Mouse (Mus musculus) forebrain, embryonic 11.5 days (tissue): ENCODE results near the gene Plxnb2. TPM values are rescaled to one million over a fixed set of nuclear protein-coding genes. Genes with fewer than 3 reads are reported as not detected.

ENCODE experiments used
- ATAC-seq: fragments of 200-750 bp; cut with Nextera tagmentation; replicated peaks from 2 replicates; pipeline ENCODE4 v1.8.0; 2017; ENCODE audit warnings: moderate TSS enrichment; ENCODE audit not compliant: low FRiP score
- DNase-seq: peaks from one replicate; pipeline ENCODE4 v3.0.0-alpha.2; 2017; ENCODE audit warnings: low spot score
- H3K27ac ChIP-seq: fragments of 300-500 bp; sonication (generic); 2 replicates; pipeline ENCODE4 v1.5.1; 2014; ENCODE audit warnings: low read depth, low read length
- H3K27me3 ChIP-seq: fragments of 300-500 bp; sonication (generic); 2 replicates; pipeline ENCODE4 v1.6.1; 2014; ENCODE audit warnings: mild to moderate bottlenecking, low read length, mixed read lengths; ENCODE audit not compliant: control insufficient read depth, insufficient read depth
- H3K36me3 ChIP-seq: fragments of 300-500 bp; sonication (generic); 2 replicates; pipeline ENCODE4 v1.6.1; 2014; ENCODE audit warnings: mild to moderate bottlenecking, low read length, moderate library complexity, mixed read lengths; ENCODE audit not compliant: control insufficient read depth, insufficient read depth
- H3K4me1 ChIP-seq: fragments of 300-500 bp; sonication (generic); replicated peaks from 2 replicates; pipeline ENCODE4 v1.6.1; 2014; ENCODE audit warnings: low read length, mixed read lengths; ENCODE audit not compliant: control insufficient read depth, insufficient read depth
- H3K4me2 ChIP-seq: fragments of 300-500 bp; sonication (generic); 2 replicates; pipeline ENCODE4 v1.6.1; 2014; ENCODE audit warnings: low read depth, mild to moderate bottlenecking, low read length, moderate library complexity, mixed read lengths; ENCODE audit not compliant: severe bottlenecking
- H3K4me3 ChIP-seq: fragments of 300-500 bp; sonication (generic); 2 replicates; pipeline ENCODE4 v1.5.1; 2014; ENCODE audit warnings: low read depth, low read length
- H3K9ac ChIP-seq: fragments of 300-500 bp; sonication (generic); 2 replicates; pipeline ENCODE4 v1.6.1; 2014; ENCODE audit warnings: low read length
- H3K9me3 ChIP-seq: fragments of 300-500 bp; sonication (generic); 2 replicates; pipeline ENCODE4 v1.6.1; 2016; ENCODE audit warnings: low read length, mixed read lengths; ENCODE audit not compliant: control insufficient read depth
- WGBS: fragments of 180-500 bp; shearing (Covaris S2); extraction: QIAGEN DNeasy Blood & Tissue Kit; methylation state at CpG from one replicate; pipeline ENCODE4 v1.1.7; 2014; 5-methylcytosine and 5-hydroxymethylcytosine counted together
- microRNA-seq: library from miRNA; unstranded; fragments of <30 nt; microRNA quantifications from one replicate; pipeline ENCODE4, GENCODE M21; 2016; ENCODE audit not compliant: insufficient number of aligned reads
- polyA plus RNA-seq: library from polyadenylated mRNA; unstranded; fragments of >200 nt; fragmentation: Nextera tagmentation; extraction: Ambion mirVana; gene quantifications from 2 replicates; pipeline ENCODE4 v1.2.1, GENCODE M21; 2014

The Plxnb2 gene
- polyA plus RNA-seq, 1 experiment from 2014 or later, result 176 TPM

GRCm38 (mm10) chr15:89122649-89123366 is 57.8 kb downstream of the Plxnb2 start, which contains the start of gene Tubgcp6:
Gene Tubgcp6 (minus strand): TSS chr15:89123112.
- under 1% methylated on average over 47 of the region's 47 CpGs for WGBS
- peak; percentile 83 for ATAC-seq
- peak within 1 kb of the TSS; percentile 80 for H3K9ac ChIP-seq
- H3K36me3 ChIP-seq, result no peaks in the 10 kb centered on the region
- no peaks in the 10 kb centered on the region for H3K27me3 ChIP-seq
- H3K4me3 ChIP-seq, result peak within 1 kb of the TSS; percentile 96
- no peaks in the 10 kb centered on the region for H3K9me3 ChIP-seq
- peak within 1 kb of the TSS; percentile 93 for H3K4me2 ChIP-seq
- peaks cover 21% of the 10 kb centered on the region for H3K4me1 ChIP-seq
- H3K27ac ChIP-seq, result peak within 1 kb of the TSS; percentile 26; the same call in 1 of the 2 replicates
- DNase-seq, result peak; percentile 97

GRCm38 (mm10) chr15:89118007-89118406 is 62.6 kb downstream of the Plxnb2 start:
- Histone ChIP-seq H3K9me3 (no peaks in the 10 kb centered on the region), H3K27me3 (no peaks in the 10 kb centered on the region), H3K36me3 (peaks cover 8% of the 10 kb centered on the region), H3K4me2 (no peak overlapping the region), H3K4me3 (no peak overlapping the region), H3K9ac (no peak overlapping the region), H3K4me1 (peaks cover 12% of the 10 kb centered on the region), H3K27ac (no peak overlapping the region)
- ATAC-seq, result no peak
- DNase-seq, result no peak

- no peaks in the 10 kb centered on the region for H3K27me3 ChIP-seq
- 85% methylated on average over 9 of the region's 9 CpGs for WGBS
- H3K9ac ChIP-seq, result no peak overlapping the region
- no peak overlapping the region for H3K4me3 ChIP-seq
- no peak overlapping the region for H3K4me2 ChIP-seq
- H3K36me3 ChIP-seq, result peaks cover 3% of the 10 kb centered on the region; the same call in 1 of the 2 replicates
- no peaks in the 10 kb centered on the region for H3K9me3 ChIP-seq
- H3K27ac ChIP-seq, result no peak overlapping the region
- ATAC-seq (no peak), DNase-seq (no peak)
- H3K4me1 ChIP-seq, result no peaks in the 10 kb centered on the region
These were observed 70.4 kb downstream of the Plxnb2 start for GRCm38 (mm10) chr15:89110147-89110546.

- ATAC-seq, result no peak
- no peak overlapping the region for H3K4me2 ChIP-seq
- peaks cover 12% of the 10 kb centered on the region; the same call in 1 of the 2 replicates for H3K36me3 ChIP-seq
- H3K4me3 ChIP-seq, result no peak overlapping the region
- 93% methylated on average over 1 of the region's 1 CpGs for WGBS
- H3K27me3 ChIP-seq, result no peaks in the 10 kb centered on the region
- no peaks in the 10 kb centered on the region for H3K9me3 ChIP-seq
- no peak overlapping the region for H3K27ac ChIP-seq
- no peak for DNase-seq
- no peaks in the 10 kb centered on the region for H3K4me1 ChIP-seq
- H3K9ac ChIP-seq, result no peak overlapping the region
These were observed 73.6 kb downstream of the Plxnb2 start for GRCm38 (mm10) chr15:89106976-89107375.

- Histone ChIP-seq H3K4me1 (no peaks in the 10 kb centered on the region), H3K36me3 (peaks cover 12% of the 10 kb centered on the region; the same call in 1 of the 2 replicates), H3K27ac (no peak overlapping the region), H3K27me3 (no peaks in the 10 kb centered on the region), H3K9ac (no peak overlapping the region), H3K4me3 (no peak overlapping the region), H3K9me3 (no peaks in the 10 kb centered on the region), H3K4me2 (no peak overlapping the region)
- 91% methylated on average over 13 of the region's 13 CpGs for WGBS
- ATAC-seq, result no peak
- no peak for DNase-seq
These were observed 74.5 kb downstream of the Plxnb2 start for GRCm38 (mm10) chr15:89106073-89106472.

Small RNA genes within 50 kb of the gene (microRNA-seq; reads per million reads assigned to microRNA genes)
- 6.7 reads per million for gene Mir6958
- gene Mir7118, result not detected

Other genes with a start within 250 kb of the Plxnb2 start
- 0.08 TPM in 1 of 2 replicates, not detected in the other for gene Ttll8, start 226.4 kb downstream of the Plxnb2 start, polyA plus RNA-seq
- 12.5 TPM in 2 replicates for gene Mlc1, start 201.8 kb downstream of the Plxnb2 start, polyA plus RNA-seq
- gene Mov10l1, start 197.9 kb downstream of the Plxnb2 start, polyA plus RNA-seq, result not detected in 2 replicates
- 0.71 and 0.83 TPM in 2 replicates for gene Panx2, start 121.1 kb downstream of the Plxnb2 start, polyA plus RNA-seq
- gene Trabd, start 105.7 kb downstream of the Plxnb2 start, polyA plus RNA-seq, result 55.8 and 61.0 TPM in 2 replicates
- 22.6 and 25.1 TPM in 2 replicates for gene Selenoo, start 91.7 kb downstream of the Plxnb2 start, polyA plus RNA-seq
- gene Tubgcp6, start 57.7 kb downstream of the Plxnb2 start, polyA plus RNA-seq, result 24.2 and 26.0 TPM in 2 replicates
- 14.2 and 16.2 TPM in 2 replicates for gene Hdac10, start 52.1 kb downstream of the Plxnb2 start, polyA plus RNA-seq
- gene Mapk12, start 40.1 kb downstream of the Plxnb2 start, polyA plus RNA-seq, result 26.9 and 29.8 TPM in 2 replicates
- gene Mapk11, start 31.2 kb downstream of the Plxnb2 start, polyA plus RNA-seq, result 43.2 and 47.6 TPM in 2 replicates
- gene Dennd6b, start 15.7 kb upstream of the Plxnb2 start, polyA plus RNA-seq, result 26.7 and 27.5 TPM in 2 replicates
- gene Ppp6r2, start 30.8 kb upstream of the Plxnb2 start, polyA plus RNA-seq, result 45.1 and 49.2 TPM in 2 replicates
- 76.5 and 87.8 TPM in 2 replicates for gene Sbf1, start 134.5 kb upstream of the Plxnb2 start, polyA plus RNA-seq
- gene Adm2, start 141.9 kb upstream of the Plxnb2 start, polyA plus RNA-seq, result 0.15 TPM in 1 of 2 replicates, not detected in the other
- not detected in 2 replicates for gene Miox, start 153.6 kb upstream of the Plxnb2 start, polyA plus RNA-seq
- gene Lmf2, start 174.9 kb upstream of the Plxnb2 start, polyA plus RNA-seq, result 43.7 and 47.3 TPM in 2 replicates
- gene Ncaph2, start 174.9 kb upstream of the Plxnb2 start, polyA plus RNA-seq, result 191 and 203 TPM in 2 replicates
- gene Sco2, start 193.1 kb upstream of the Plxnb2 start, polyA plus RNA-seq, result 5.1 and 5.7 TPM in 2 replicates
- gene Tymp, start 196.3 kb upstream of the Plxnb2 start, polyA plus RNA-seq, result 0.80 and 1.3 TPM in 2 replicates
- 0.37 and 1.2 TPM in 2 replicates for gene Odf3b, start 198.5 kb upstream of the Plxnb2 start, polyA plus RNA-seq
- gene Klhdc7b, start 204.1 kb upstream of the Plxnb2 start, polyA plus RNA-seq, result not detected in 2 replicates
- not detected in 2 replicates for gene Syce3, start 229.7 kb upstream of the Plxnb2 start, polyA plus RNA-seq
- gene Cpt1b, start 245.1 kb upstream of the Plxnb2 start, polyA plus RNA-seq, result 0.84 TPM in 1 of 2 replicates, not detected in the other
- gene C730034F03Rik, start 248.8 kb upstream of the Plxnb2 start, polyA plus RNA-seq, result 3.5 and 6.0 TPM in 2 replicates
- 0.40 TPM in 1 of 2 replicates, not detected in the other for gene Gm44502, start 248.9 kb upstream of the Plxnb2 start, polyA plus RNA-seq
- 54.5 and 56.0 TPM in 2 replicates for gene Chkb, start 249.1 kb upstream of the Plxnb2 start, polyA plus RNA-seq